Mouse (Mus musculus) liver, postnatal 0 days (tissue): ENCODE results near the gene Pram1.

Source experiments
- CTCF ChIP-seq: sonication (generic); IDR thresholded peaks from 2 replicates; pipeline ENCODE4 v1.5.1; 2016; ENCODE audit warnings: antibody characterized with exemption, low read depth
- EP300 ChIP-seq: IDR thresholded peaks from 2 replicates; pipeline ENCODE4 v1.6.1; 2016; ENCODE audit warnings: antibody characterized with exemption, low read depth, mild to moderate bottlenecking

GRCm38 (mm10) chr17:33639743-33640142, 1.9 kb downstream of the Pram1 start:
- TF ChIP-seq CTCF (no peak), EP300 (no peak)
